Mouse (Mus musculus): ENCODE data around the gene Epn1.
"Not testable (repeated sequence)": the region's sequence is repeated elsewhere in the genome, so short reads cannot be mapped to it uniquely, and the experiment has no call there.

The Epn1 gene

GRCm38 (mm10) chr7:5059421-5059820 is 20.6 kb upstream of the Epn1 start:
- no peak for DNase-seq

- DNase-seq, result peak; percentile 89
Measured at GRCm38 (mm10) chr7:5060239-5060731, 19.8 kb upstream of the Epn1 start.

GRCm38 (mm10) chr7:5060944-5061773 is 18.9 kb upstream of the Epn1 start:
- DNase-seq, result peak; percentile 99

- DNase-seq, result peak; percentile 97
Measured at GRCm38 (mm10) chr7:5061774-5062359, 18.2 kb upstream of the Epn1 start, which contains the start of gene U2af2. TSS of gene U2af2 (plus strand) at chr7:5062143.

- DNase-seq, result peak; percentile 82
Measured at GRCm38 (mm10) chr7:5062360-5063001, 17.6 kb upstream of the Epn1 start.

GRCm38 (mm10) chr7:5064886-5065285 is 15.1 kb upstream of the Epn1 start:
- no peak for DNase-seq

GRCm38 (mm10) chr7:5073586-5073985 is 6.4 kb upstream of the Epn1 start:
- no peak for DNase-seq

GRCm38 (mm10) chr7:5074984-5075383 is 5.1 kb upstream of the Epn1 start:
- no peak for DNase-seq

- DNase-seq, result no peak
Measured at GRCm38 (mm10) chr7:5076931-5077330, 3.1 kb upstream of the Epn1 start.

GRCm38 (mm10) chr7:5079365-5080009 is 548 bp upstream of the Epn1 start:
- not testable (repeated sequence) for DNase-seq

GRCm38 (mm10) chr7:5080815-5081214 is 780 bp downstream of the Epn1 start:
- DNase-seq, result no peak

- DNase-seq, result no peak
Measured at GRCm38 (mm10) chr7:5081241-5081640, 1.2 kb downstream of the Epn1 start.

GRCm38 (mm10) chr7:5081939-5082338 is 1.9 kb downstream of the Epn1 start:
- no peak for DNase-seq

GRCm38 (mm10) chr7:5083325-5084105 is 3.5 kb downstream of the Epn1 start:
- peak; percentile 31 for DNase-seq

GRCm38 (mm10) chr7:5085512-5085911 is 5.5 kb downstream of the Epn1 start:
- no peak for DNase-seq

- DNase-seq, result no peak
Measured at GRCm38 (mm10) chr7:5086921-5087440, 6.9 kb downstream of the Epn1 start.

- peak; percentile 35 for DNase-seq
Measured at GRCm38 (mm10) chr7:5087886-5088285, 7.9 kb downstream of the Epn1 start.

- no peak for DNase-seq
Measured at GRCm38 (mm10) chr7:5089853-5090252, 9.8 kb downstream of the Epn1 start.

GRCm38 (mm10) chr7:5091008-5091728 is 11.1 kb downstream of the Epn1 start:
- no peak for DNase-seq

GRCm38 (mm10) chr7:5092381-5092780 is 12.3 kb downstream of the Epn1 start:
- no peak for DNase-seq

- peak; percentile 44 for DNase-seq
Measured at GRCm38 (mm10) chr7:5092831-5093510, 12.9 kb downstream of the Epn1 start.

Data from kidney, postnatal 14 days (tissue).